Mouse (Mus musculus): ENCODE measurements around the gene Cpvl. TPM values are rescaled to one million over a fixed set of nuclear protein-coding genes. Genes with fewer than 3 reads are reported as not detected.

The Cpvl gene
- not detected for total RNA-seq (2023)

DNA sequence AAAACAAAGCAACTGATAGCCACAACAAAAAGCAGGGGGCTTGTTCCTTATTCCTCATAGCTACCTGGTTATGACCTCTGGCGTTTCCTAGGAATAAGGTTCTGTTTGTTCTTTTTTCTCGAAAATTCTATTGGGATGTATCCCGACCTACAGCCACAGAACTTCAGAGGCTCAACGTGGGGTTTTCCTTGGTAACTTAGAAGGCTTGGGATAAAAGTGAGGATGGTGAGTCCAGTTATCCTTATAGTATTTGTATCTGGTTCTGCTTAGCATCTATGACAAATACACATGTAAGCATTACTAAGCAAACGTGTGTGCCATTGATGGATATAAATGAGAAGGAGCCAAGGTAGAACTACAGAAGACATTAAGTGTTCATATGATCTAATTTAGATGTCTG is at the start of gene Cpvl:
Cpvl (minus strand) TSS at position 101 of the 400 bp plus-strand sequence.

Other genes starting within 250 kb of the Cpvl start
- gene Tril, start 157.8 kb downstream of the Cpvl start, total RNA-seq (2023): not detected
- gene Chn2, start 60.9 kb upstream of the Cpvl start, total RNA-seq (2023): 1 to 10 TPM; 5.8 to 6.7 TPM

Data from neutrophil, adult 59 days (primary cell).